Mouse (Mus musculus) heart, postnatal 0 days (tissue): ENCODE results near the gene Acbd3. TPM values are rescaled to one million over a fixed set of nuclear protein-coding genes. Genes with fewer than 3 reads are reported as not detected.

Experiments used
- ATAC-seq: fragments of 200-750 bp; cut with Nextera tagmentation; 2 replicates; pipeline ENCODE4 v1.8.0; 2017; ENCODE audit warnings: low read depth, moderate number of reproducible peaks, moderate library complexity; ENCODE audit not compliant: insufficient read depth
- DNase-seq: peaks from one replicate; pipeline ENCODE4 v3.0.0-alpha.2; 2016; ENCODE audit warnings: low spot score
- H3K27ac ChIP-seq: fragments of 300-500 bp; sonication (generic); 2 replicates; pipeline ENCODE4 v1.5.1; 2014; ENCODE audit warnings: low read depth, mild to moderate bottlenecking
- H3K27me3 ChIP-seq: fragments of 300-500 bp; sonication (generic); 2 replicates; pipeline ENCODE4 v1.6.1; 2014; ENCODE audit warnings: low read length, mixed read lengths; ENCODE audit not compliant: control insufficient read depth, insufficient read depth
- H3K36me3 ChIP-seq: fragments of 300-500 bp; sonication (generic); replicated peaks from 2 replicates; pipeline ENCODE4 v1.6.1; 2014; ENCODE audit warnings: low read length, mixed read lengths; ENCODE audit not compliant: control insufficient read depth, insufficient read depth
- H3K4me1 ChIP-seq: fragments of 300-500 bp; sonication (generic); 2 replicates; pipeline ENCODE4 v1.6.1; 2014; ENCODE audit warnings: antibody characterized with exemption; ENCODE audit not compliant: control insufficient read depth, insufficient read depth
- H3K4me2 ChIP-seq: fragments of 300-500 bp; sonication (generic); 2 replicates; pipeline ENCODE4 v1.6.1; 2014; ENCODE audit warnings: low read depth, mild to moderate bottlenecking, low read length, moderate library complexity
- H3K4me3 ChIP-seq: fragments of 300-500 bp; sonication (generic); 2 replicates; pipeline ENCODE4 v1.5.1; 2014; ENCODE audit warnings: low read depth, low read length
- H3K9ac ChIP-seq: fragments of 300-500 bp; sonication (generic); replicated peaks from 2 replicates; pipeline ENCODE4 v1.6.1; 2014; ENCODE audit warnings: low read depth, low read length, mixed read lengths
- H3K9me3 ChIP-seq: fragments of 300-500 bp; sonication (generic); replicated peaks from 2 replicates; pipeline ENCODE4 v1.6.1; 2016; ENCODE audit warnings: low read length; ENCODE audit not compliant: control insufficient read depth
- CTCF ChIP-seq: IDR thresholded peaks from 2 replicates; pipeline ENCODE4 v1.5.1; 2016; ENCODE audit warnings: antibody characterized with exemption, control low read depth, low read depth
- EP300 ChIP-seq: IDR thresholded peaks from 2 replicates; pipeline ENCODE4 v1.6.1; 2016; ENCODE audit warnings: antibody characterized with exemption, low read depth
- WGBS: fragments of 180-500 bp; shearing (Covaris S2); extraction: QIAGEN DNeasy Blood & Tissue Kit; methylation state at CpG from one replicate; pipeline ENCODE4 v1.1.7; 2014; 5-methylcytosine and 5-hydroxymethylcytosine counted together
- polyA plus RNA-seq: library from polyadenylated mRNA; unstranded; fragments of >200 nt; fragmentation: Nextera tagmentation; extraction: Ambion mirVana; gene quantifications from 2 replicates; pipeline ENCODE4 v1.2.1, GENCODE M21; 2015
- total RNA-seq: library from RNA; depleted of rRNA; stranded (reverse); fragments of >200 nt; gene quantifications from 2 replicates; pipeline ENCODE4 v1.2.3, GENCODE M21; 2014; ENCODE audit warnings: low replicate concordance

The Acbd3 gene
- total and polyA plus RNA-seq, 2 experiments from 2014 or later = 13.2 to 26.4 TPM

DNA sequence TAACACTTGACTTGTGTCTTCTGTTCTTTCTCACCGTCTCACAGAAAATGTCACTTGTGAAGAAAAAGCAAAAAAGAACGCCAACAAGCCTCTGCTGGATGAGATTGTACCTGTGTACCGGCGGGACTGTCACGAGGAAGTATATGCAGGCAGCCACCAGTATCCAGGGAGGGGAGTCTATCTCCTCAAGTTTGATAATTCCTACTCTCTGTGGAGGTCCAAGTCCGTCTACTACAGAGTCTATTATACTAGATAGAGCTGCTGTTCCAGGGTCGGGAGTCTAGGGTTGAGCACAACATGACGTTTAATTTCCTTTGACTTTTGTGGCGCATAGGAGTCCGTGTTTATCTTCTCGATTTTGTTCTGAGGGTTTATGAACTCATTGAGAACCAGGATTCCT lies 26.3 kb downstream of the Acbd3 start:
- Histone ChIP-seq H3K27me3 (no peaks in the 10 kb centered on the region), H3K4me2 (no peak overlapping the region), H3K27ac (no peak overlapping the region), H3K36me3 (peaks cover 62% of the 10 kb centered on the region), H3K4me1 (no peaks in the 10 kb centered on the region), H3K4me3 (no peak overlapping the region), H3K9me3 (no peaks in the 10 kb centered on the region), H3K9ac (no peak overlapping the region)
- no peak for TF ChIP-seq EP300
- no peak for TF ChIP-seq CTCF
- ATAC-seq (no peak), DNase-seq (no peak)
- WGBS = 91% methylated on average over 11 of the region's 11 CpGs

DNA sequence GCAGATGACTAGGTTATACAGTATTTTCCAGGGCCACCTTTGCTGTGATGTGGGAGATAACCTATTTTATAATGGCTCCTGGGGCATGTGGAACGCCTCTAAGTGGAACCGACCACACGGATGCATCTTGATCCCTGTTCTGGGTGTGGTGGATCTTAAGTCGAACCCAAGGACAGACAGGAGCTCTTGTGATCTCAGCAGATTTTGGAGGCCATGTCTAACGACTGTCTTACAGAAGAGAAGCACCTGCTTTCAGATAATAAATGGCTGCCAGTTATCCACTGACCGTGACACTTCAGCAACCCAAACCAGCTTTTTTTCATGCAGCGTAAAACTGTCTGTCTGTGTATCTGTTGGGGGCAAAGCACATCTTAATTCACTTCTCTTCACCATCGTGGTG lies 28.5 kb downstream of the Acbd3 start:
- H3K9me3 ChIP-seq = no peaks in the 10 kb centered on the region
- H3K4me1 ChIP-seq = no peaks in the 10 kb centered on the region
- ATAC-seq (no peak), DNase-seq (no peak)
- H3K4me3 ChIP-seq = no peak overlapping the region
- peaks cover 41% of the 10 kb centered on the region for H3K36me3 ChIP-seq
- H3K27me3 ChIP-seq = no peaks in the 10 kb centered on the region
- H3K27ac ChIP-seq = no peak overlapping the region
- no peak overlapping the region for H3K4me2 ChIP-seq
- no peak overlapping the region for H3K9ac ChIP-seq
- WGBS = 84% methylated on average over 8 of the region's 8 CpGs
- TF ChIP-seq CTCF (no peak), EP300 (no peak)

DNA sequence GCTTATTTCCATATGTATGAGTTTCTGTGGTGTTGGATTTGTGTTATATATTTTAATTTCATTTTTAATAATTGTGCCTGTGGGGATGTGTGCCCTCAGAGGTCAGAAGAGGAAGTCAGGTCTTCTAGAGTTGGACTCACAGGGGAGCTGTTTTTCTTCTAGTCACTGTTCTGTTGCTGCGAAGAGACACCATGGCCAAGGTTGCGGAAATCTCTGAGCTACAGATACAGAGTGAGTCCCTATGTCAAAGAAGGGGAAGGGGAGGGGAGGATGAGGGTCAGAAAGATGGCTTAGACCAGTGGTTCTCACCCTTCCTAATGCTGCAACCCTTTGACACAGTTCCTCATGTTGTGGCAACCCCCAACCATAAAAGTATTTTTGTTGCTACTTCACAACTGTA lies 30.9 kb downstream of the Acbd3 start:
- H3K9ac ChIP-seq = no peak overlapping the region
- H3K4me3 ChIP-seq = no peak overlapping the region
- WGBS = 94% methylated on average over 2 of the region's 2 CpGs
- no peak overlapping the region for H3K27ac ChIP-seq
- DNase-seq = no peak
- H3K36me3 ChIP-seq = peaks cover 31% of the 10 kb centered on the region
- no peak for ATAC-seq
- H3K27me3 ChIP-seq = no peaks in the 10 kb centered on the region
- no peaks in the 10 kb centered on the region for H3K4me1 ChIP-seq
- no peak for TF ChIP-seq CTCF
- no peak for TF ChIP-seq EP300
- H3K9me3 ChIP-seq = no peaks in the 10 kb centered on the region
- no peak overlapping the region for H3K4me2 ChIP-seq

DNA sequence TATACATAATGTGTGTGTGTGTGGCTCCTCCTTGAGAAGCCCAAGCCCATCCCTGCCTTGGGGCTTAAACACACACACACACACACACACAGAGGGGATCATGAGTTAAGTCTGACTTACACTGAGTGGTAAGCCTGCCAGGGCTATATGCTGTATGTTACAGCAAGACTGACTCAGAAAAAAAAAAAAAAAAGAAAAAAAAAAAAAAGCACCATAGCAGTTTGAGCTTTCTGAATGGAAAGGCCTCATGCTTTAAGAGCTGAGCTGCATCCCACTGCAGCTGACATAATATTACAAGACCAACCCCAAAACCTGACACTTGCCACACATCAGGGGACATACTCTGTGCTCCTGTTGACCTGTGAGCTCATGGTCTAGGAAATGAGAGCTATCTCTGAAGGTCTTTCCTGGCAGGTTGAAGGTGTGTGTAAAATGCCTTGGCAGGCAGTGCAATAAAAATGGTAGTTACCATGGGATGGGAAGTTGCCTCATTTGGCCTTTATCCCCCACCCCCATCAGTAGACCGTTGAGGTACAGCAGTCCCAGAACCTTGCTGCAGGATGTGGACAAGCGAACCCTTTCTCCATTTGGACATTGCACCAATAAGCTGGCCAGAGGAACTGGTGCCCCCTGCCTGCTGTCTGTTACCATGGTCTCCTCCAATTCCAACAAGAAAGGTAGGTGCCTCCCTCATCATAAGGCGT lies 31.6 kb downstream of the Acbd3 start:
- no peak for TF ChIP-seq CTCF
- no peak for TF ChIP-seq EP300
- no peak overlapping the region for H3K27ac ChIP-seq
- H3K4me3 ChIP-seq = no peak overlapping the region
- no peaks in the 10 kb centered on the region for H3K27me3 ChIP-seq
- DNase-seq (no peak), ATAC-seq (no peak)
- H3K4me2 ChIP-seq = no peak overlapping the region
- peaks cover 24% of the 10 kb centered on the region for H3K36me3 ChIP-seq
- H3K9me3 ChIP-seq = no peaks in the 10 kb centered on the region
- 79% methylated on average over 3 of the region's 3 CpGs for WGBS
- no peaks in the 10 kb centered on the region for H3K4me1 ChIP-seq
- H3K9ac ChIP-seq = no peak overlapping the region

- WGBS = 87% methylated on average over 7 of the region's 7 CpGs
- Histone ChIP-seq H3K9ac (no peak overlapping the region), H3K4me2 (no peak overlapping the region), H3K27me3 (0 out of 2 replicates have a peak, but pooled peaks cover 4% of the 10 kb centered on the region), H3K4me1 (no peaks in the 10 kb centered on the region), H3K27ac (no peak overlapping the region), H3K9me3 (no peaks in the 10 kb centered on the region), H3K4me3 (no peak overlapping the region), H3K36me3 (peaks cover 18% of the 10 kb centered on the region)
- DNase-seq (no peak), ATAC-seq (no peak)
- TF ChIP-seq EP300 = no peak
- no peak for TF ChIP-seq CTCF
Measured at GRCm38 (mm10) chr1:180757956-180758520, 32.2 kb downstream of the Acbd3 start.
